Mouse (Mus musculus): ENCODE data around the gene R3hdm2.

R3hdm2 gene

DNA sequence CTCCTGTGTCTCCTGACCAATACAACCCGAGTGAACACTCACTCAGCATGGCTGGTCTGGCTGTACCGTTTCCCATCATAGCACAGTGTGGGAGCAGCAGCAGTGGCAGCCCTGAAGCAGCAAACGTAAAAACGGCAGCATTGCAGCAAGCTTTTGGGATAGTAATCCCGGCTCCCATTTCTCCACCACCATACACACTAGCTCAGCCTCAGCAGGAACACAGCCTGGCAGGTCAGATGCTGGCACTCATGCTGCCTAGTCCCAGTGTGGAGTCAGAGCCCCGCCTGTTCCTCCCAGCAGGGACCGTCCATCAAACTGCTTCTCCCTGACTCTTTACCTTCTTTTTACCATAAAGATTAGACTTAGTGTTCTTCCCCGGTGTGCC lies 111.0 kb downstream of the R3hdm2 start:
- peak; percentile 47 for ATAC-seq (ENCODE audit: low TSS enrichment)

DNA sequence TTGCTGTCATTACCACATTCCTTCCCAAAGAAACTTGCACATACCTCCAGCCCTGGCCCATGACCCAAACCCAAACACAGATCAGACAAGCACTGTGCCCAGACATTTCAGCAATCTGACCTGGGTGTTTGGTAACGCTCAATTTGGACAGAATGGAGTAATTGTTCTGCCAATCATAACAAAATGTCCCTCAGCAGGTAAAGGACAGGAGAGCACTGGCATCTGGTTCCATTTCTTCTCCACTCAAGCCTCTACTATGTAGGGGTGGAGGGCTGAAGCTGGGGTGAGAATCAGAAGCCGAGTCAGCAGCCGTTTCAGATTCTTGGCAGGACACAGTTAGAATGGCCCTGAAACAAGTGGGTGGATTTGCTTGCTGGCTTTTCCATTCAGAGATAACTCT lies 112.0 kb downstream of the R3hdm2 start:
- ATAC-seq (ENCODE audit: low TSS enrichment) = no peak

DNA sequence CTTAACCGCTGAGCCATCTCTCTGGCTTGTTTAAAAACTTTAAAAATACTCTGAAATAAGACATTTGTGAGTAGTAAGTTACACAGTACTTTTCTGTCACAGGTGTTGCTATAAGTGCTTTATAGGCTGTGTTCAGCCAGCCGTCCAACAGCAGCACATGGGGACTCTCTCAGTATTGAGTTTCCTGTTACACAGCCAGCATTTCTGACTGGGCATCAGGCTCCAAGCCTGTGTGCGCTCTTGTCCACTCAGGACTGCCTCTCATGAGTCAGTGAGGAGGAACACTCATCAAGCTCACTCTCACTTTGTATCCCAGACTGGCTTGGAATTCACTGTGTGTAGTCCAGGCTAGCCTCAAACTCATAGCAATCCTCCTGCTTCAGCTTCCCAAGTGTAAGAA lies 116.0 kb downstream of the R3hdm2 start:
- no peak for ATAC-seq (ENCODE audit: low TSS enrichment)

DNA sequence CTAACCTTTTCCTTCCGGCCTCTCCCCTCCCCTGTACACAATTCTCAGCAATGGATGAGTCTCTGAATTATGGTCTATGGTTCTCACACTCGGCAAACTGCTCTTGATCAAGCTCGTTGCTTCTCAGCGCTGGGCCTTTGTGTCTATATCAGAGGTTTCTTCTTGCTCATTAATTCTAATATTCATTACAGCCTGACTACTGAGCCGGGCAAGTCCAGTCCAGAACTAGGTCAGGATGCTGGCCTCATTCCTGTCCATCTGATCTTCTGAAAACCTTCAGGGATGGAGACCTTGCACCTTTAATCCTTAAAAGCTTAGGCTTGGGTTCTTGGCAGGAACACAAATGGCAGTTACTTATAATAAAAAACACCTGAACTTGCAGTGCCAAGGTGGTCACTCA lies 119.4 kb downstream of the R3hdm2 start:
- no peak for ATAC-seq (ENCODE audit: low TSS enrichment)

DNA sequence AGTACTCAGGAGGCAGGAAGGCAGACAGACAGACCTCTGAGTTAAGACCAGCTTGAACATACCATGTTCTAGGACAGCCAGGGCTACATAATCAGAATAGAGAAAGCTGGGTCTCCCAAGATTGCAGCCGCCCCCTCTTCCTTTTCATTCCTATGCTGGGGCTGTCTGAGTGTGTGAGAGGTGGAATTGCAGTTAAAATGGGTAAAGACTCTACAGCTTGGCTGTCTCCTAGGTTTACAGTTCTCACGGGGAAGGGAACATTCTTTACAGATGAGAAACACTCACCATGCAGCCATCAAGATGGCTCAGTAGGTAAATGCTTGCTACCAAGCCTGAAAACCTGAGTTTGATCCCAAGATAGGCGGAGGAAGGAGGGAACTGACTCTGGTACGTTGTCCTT lies 119.9 kb downstream of the R3hdm2 start:
- peak; percentile 71 for ATAC-seq (ENCODE audit: low TSS enrichment)

DNA sequence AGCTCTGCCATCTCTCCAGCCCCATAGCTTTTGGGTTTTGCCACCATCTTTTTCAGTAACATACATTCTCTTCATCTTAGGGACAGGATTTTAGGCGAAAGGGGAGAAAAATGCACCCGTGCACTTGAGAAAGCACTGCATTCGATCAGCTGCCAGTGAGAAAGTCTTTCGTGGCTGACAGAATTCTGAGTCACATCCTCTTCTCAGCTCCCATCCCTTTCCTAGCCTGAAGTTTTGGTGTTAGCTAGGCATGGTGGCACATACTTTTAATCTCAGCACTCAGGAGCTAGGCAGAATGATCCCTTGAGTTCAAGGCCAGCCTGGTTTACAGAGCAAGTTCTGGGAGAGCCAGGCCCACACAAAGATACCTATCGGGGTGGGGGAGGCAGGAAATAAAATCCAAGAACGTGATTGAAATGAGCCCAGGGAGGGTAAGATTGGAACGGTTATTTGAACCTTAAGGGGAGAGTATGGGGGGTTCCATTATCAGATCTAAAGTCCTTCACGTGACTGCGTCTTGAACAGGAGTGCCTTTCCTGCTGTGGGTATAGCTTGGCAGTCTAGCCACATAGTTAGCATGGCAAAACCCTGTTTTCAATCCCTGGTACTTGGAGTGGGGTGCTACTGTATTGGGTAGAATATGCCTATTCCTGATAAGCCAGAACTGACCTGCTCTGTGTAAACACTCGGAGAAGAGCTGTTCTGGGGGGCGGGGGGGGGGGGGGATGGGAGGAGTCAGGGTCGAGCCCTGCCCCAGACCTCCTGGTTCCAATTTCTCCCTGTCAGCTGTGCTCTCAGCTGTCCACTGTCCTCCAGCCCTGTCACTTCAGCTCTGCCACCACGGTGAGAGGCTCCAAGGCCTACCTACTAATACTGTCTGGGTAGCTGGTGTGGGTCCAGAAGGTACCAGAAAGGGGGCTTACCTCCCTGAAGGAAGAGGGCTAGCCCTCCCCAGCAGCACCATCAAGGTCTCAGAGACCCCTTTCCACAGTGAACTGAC lies 121.1 kb downstream of the R3hdm2 start, which contains the start of gene Stac3:
Gene Stac3 (plus strand): TSS at position 793 of the 1,000 bp plus-strand sequence.
- no peak for ATAC-seq (ENCODE audit: low TSS enrichment)

DNA sequence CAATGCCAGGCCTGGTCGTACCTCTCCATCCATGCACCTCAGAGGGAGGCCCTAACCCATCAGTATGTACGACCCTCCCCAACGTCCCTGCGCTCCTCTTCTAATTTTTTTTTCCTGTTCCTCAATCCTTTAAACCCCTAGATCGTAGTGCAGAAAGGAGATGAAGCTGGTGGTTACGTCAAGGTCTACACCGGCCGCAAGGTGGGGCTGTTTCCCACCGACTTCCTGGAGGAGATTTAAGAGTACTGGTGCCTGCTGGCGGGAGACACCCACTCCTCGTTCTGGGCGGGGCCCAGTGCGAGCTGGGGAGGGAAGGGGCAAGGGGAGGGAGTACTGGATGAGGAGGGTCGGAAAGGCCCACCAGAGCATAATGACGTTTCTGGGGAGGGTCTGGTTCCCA lies 128.1 kb downstream of the R3hdm2 start:
- ATAC-seq (ENCODE audit: low TSS enrichment) = no peak

DNA sequence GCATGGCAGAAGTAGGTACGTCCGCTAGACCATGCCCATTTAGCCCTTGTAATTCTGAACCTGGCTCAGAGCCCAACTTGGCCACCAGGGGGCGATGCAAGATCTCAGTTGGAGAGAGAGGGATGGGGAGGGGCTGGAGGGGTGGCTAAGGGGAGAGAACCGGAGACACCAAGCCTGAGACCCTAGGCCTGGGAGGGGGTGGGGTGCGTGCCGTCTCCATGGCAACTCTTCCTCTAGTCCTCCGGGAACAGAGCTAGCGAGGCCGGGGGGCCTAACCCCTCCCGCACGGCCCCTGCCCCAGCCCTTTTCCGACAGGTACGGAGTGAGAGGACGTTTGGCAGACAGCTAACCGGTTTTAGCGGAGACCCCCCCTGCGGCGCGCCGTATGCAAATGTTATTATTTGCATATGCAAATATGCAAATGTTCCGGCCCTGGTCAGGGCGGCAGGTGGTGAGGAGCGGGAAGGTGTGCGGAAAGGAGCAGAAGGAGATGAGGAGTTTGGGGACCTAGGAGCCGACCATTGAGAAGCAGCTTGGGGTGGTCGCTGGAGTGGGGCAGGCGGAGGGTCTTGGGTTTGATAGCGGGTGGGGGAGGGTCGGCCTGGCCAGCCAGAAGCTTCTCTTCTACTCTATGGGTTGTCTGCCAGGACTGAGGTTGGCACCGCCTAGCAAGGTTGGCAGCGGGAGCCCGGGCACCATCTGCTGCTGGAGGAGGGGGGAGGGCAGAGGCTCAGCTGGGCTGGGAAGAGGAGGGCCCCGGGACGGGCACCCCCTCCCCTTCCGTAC lies 129.1 kb downstream of the R3hdm2 start:
- ATAC-seq (ENCODE audit: low TSS enrichment) = no peak

DNA sequence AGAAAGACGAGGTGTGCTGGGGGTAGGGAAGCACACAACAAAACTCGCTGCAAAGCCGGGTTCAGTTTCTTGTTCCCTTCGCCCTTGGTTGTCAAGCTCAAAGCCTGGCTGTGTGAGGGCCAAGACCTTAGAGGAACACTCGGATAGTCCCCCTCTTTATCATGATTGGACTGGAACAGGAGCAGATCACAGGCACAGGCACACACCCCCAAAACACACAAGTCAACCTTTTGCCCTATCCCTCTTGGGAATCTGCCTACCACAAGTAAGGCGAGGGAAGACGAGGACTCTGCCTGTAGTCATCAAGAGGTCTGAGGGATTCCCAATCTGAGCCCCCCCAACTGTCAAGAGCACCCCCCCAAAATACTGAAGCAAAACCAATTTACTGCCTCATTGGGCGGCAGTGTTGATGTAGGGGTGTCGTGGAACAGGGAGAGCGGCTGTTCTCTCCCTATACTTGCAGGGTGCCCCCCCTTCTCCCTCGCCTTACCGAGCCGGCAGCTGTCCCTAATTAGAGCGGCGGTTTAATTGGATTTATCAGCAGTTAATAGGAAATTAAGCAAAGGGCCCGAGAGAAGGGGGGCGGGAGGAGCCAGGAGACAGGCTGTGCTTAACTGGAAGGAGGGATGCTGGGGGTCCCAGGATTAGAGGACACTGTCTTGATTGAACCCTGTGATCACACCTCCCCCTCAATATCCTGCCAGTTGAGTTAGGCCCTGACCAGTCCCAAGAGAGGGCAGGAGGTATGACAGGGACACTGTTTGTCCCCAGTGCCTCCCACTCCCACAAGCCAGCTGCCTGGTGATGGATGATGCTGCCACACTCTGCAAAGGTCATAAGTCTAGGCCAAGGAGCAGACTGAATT lies 129.9 kb downstream of the R3hdm2 start:
- ATAC-seq (ENCODE audit: low TSS enrichment) = no peak

DNA sequence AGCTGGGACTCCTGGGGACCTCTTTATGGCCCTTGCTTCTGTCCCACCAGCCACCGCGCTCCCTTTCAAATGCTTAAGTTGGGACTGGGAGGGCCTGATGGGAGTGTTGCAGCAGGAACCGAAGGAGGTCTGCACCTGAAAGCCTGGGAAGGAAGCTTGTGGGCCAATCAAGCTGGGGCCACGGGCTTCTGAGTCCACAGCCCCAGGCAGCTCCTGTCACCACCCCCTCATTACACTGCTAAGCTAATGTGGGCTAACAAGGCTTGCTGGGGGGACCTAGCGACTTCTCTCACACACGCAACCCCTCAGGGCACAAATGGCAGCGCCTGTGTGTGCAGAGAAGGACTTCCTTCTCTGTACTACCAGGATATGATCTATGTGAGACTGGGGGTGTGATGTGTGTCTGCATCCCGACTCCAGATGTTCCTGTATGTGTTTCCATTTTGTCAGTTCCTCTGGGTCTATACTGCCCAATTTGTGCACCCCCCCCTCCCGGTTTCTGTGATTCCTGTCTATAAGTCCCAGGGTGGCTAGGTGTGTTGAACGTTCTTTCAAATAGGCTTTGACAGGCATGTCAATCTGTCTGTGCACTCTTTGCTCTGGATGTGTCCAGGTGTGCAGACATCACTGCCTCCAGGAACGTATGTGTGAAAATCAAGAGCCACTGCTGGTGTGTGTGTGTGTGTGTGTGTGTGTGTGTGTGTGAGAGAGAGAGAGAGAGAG lies 130.9 kb downstream of the R3hdm2 start:
- no peak for ATAC-seq (ENCODE audit: low TSS enrichment)

DNA sequence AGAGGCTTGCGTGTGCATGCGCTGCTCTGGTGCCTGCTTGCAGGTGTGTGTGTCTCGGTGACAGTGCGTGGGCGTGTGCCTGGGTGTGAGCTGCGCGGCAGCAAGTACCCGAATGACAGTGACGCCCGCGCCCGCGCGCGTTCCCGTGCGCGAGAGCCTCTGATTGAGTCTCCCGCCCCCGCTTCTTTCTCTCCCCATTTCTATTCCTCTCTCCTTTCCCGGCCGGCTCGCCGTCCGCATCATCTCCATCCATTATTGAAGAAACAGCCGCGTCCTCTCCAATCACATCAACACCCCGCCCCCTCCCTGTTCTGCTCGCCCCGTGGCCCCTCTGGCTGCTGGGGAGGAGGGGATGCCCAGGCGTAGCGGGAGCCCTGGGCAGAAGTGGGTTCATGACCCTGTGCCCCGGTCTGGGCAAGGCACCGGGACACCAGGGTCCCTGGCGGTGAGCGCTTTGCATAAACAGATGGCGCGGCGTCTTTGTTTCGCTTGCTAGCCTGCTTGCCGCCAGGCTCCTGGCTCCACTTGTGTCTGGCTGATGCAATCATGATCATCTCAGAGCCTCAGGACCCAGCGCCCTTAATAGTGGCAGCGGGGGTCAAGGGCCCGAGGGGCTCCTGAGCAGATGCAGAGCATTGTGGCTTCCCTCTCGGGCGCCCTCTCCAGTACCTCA lies 131.6 kb downstream of the R3hdm2 start:
- ATAC-seq (ENCODE audit: low TSS enrichment) = peak; percentile 5; the same call in 1 of the 2 replicates

DNA sequence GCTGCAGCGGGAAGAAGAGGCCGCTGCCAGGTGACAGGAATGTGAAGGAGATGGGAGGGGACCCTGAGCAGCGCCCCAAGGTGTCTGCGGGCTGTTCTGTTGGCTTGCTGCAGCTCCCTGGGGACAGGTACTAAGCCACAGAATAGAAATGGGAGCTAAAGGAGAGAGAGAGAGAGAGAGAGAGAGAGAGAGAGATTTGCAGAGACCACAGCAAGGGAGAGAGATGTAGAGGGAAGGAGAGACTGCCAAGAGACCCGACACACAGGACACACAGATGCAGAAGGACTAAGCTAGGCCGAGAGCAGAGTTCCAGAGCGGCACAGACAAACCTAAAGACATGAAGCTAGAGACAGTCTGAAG lies 132.2 kb downstream of the R3hdm2 start:
- ATAC-seq (ENCODE audit: low TSS enrichment) = peak; percentile 29; the same call in 1 of the 2 replicates

DNA sequence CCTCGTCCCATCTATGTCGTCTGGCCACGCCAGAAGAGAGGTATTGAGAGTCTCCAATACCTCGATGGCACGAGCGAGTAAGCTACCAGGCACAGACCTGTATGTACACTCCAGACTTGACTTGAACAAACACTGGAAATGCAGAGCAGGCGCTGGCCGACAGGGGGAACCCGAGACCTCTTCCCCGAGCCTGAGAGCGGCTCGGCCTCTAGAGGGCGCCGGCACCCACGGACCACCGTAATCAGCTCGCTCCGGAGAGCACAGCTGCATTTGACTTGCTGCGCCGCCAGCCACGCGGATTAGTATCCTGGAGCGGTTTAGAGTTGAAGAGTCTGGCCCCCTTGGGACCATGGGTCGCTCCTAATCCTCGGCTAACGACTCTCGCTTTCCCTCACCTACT lies 132.7 kb downstream of the R3hdm2 start:
- peak; percentile 56 for ATAC-seq (ENCODE audit: low TSS enrichment)

DNA sequence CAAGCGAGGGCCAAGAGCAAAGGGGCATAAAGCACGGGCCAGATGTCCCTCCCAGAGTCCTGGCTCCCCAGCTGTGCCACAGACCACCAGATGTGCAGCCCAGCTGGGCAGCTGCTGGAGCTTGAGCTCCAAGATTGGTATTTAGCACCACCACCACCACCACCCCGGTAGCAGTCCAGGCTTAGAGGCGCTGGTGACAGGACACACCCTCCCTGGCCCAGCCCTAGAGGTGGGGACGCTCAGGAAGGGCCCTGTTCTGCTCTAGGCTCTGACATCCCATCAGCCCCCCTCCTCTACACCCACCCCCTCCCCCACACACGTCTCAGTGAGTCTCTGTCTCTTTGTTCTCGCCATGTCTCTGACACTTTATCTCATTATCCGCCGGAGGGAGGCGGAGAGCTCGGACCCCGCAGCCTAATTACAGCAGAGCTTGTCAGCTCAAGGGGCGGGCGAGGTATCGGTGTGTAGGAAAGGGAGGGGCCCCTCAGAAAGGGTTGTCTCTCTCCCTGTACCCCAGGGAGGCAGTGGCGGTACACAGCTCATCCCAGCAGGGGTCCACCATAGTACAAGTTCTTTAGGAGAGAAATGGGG lies 133.5 kb downstream of the R3hdm2 start:
- ATAC-seq (ENCODE audit: low TSS enrichment) = no peak

DNA sequence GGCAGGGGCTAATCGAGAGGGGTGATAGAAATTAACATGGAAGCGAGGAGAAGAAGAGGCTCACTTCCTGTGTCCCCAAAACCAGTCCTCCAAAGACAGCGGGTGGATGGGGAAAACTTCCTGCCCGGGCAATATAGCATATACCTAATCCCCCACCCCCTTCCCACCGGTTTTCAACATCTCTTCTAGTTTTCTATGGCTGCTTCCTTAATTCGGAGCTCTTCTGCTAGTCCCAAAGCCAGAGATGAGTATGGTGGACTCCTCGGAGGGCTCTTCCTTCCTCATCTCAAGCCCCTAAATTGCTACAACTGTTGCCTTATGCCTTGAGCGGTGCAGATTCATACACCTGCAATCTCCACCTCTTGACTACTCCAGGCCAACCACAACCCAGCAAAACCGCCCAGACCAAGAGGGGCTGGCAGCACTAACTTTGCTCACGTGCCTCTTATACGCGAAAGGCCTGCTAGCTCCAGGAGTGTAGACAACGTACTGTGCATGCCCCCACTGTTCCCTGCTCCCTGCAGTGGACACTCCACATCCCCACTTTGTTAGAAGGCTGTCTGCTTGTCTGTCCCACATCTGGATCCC lies 134.1 kb downstream of the R3hdm2 start:
- no peak for ATAC-seq (ENCODE audit: low TSS enrichment)

DNA sequence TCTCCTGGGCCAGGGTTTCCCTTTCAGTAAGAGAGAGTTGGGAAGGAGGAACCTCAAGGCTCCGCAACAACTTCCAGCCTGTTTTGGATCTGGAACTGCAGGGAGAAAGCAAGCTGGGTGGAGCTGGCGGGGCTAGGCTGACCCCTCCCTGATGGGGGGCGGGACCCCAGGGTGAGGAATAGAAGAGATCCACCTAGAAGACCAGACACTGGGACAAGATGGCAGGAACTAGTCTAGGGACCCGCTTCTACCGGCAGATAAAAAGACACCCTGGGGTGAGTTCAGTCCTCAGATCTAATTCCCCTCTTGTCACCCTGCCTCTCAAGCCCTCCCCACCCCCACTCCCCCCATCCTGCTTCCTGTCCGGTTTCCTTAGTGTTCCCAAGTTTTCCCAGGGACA lies 134.6 kb downstream of the R3hdm2 start, which contains the start of gene Ndufa4l2:
Gene Ndufa4l2 (plus strand): TSS at position 204 of the 400 bp plus-strand sequence.
- ATAC-seq (ENCODE audit: low TSS enrichment) = no peak

DNA sequence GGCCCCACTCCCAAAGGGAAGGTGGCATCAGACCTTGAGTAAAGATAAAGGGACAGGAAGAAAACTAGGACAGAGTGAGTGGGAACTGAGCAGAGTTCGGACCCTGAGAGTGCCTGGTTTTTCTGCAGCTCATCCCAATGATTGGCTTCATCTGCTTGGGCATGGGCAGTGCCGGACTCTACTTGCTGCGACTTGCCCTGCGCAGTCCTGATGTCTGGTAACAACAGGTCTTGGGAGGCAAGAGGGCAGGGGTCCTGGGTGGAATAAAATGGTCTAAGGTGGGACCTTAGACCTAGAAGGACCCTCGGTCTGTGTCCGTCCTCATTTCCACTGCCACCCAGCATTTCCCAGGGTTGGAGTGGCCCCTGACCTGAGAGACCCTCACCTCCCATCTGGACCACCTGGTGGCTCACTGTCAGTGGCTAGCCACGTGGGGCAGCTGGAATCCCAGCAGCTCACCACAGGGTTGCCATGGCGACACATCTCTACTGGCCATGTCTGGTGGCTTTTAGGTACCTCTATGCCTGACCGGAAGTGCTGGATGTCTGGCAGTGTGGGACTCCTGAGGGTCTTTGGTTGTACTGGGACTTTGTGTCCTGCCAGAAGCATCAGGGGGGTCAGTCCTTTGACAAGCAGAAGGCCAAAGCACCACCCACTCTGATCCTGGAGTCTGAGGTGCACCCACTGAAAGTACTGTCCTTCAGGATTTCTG lies 135.3 kb downstream of the R3hdm2 start:
- no peak for ATAC-seq (ENCODE audit: low TSS enrichment)

DNA sequence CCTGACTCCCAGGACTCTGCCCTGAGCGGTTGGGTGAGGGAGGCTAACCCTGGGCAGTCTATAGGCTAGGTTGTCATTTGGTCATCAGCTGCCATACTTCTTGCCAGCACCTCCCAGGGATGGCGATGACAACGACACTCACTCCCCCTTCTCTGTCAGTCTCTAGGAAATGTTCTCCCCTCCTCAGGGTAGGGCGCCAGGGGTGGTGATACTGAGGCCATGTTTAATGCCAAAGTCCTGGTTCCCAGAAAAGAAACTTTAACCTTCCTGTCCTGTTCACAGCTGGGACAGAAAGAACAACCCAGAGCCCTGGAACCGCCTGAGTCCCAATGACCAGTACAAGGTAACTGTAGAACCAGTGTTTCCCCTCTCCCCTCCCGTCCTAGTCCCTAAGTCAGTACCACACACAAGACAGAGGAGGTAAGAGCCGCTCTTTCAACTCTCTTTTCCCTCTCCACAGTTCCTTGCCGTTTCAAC lies 135.9 kb downstream of the R3hdm2 start:
- no peak for ATAC-seq (ENCODE audit: low TSS enrichment)

All from frontal cortex, adult (tissue).